Comparison of ENCODE assay signal across 7 mouse cellular contexts in genomic region chr2:148082283-148082682, GRCm38 (mm10). TPM values are rescaled to one million over a fixed set of nuclear protein-coding genes. Genes with fewer than 3 reads are reported as not detected.
DNase-seq lines count a peak whose midpoint lies in the region; ATAC-seq lines count a peak whose summit lies in the region.

No protein-coding gene starts in this region.

- H3K4me3 ChIP-seq in forebrain, embryonic 15.5 days, result no peak overlapping the region

- WGBS in forebrain, embryonic 15.5 days, result 21% methylated on average over 8 of the region's 8 CpGs

- peaks cover 4% of the 10 kb centered on the region; the same call in 1 of the 2 replicates for H3K4me1 ChIP-seq in forebrain, embryonic 15.5 days

- no peaks in the 10 kb centered on the region for H3K36me3 ChIP-seq in forebrain, embryonic 15.5 days

- no peak overlapping the region for H3K9ac ChIP-seq in forebrain, embryonic 15.5 days (replicated peaks)

- H3K27ac ChIP-seq in forebrain, embryonic 15.5 days (replicated peaks), result no peak overlapping the region

- no peaks in the 10 kb centered on the region for H3K27me3 ChIP-seq in forebrain, embryonic 15.5 days

- DNase-seq in ovary, adult 18-20 months (ENCODE audit: low spot score), result peak; percentile 2
- no peak for DNase-seq in ovary, postnatal 10 days (ENCODE audit: low spot score)
- DNase-seq in adrenal gland, postnatal 36 days, result peak; percentile 50 to 68
- peak; percentile 37 for DNase-seq in kidney, postnatal 14 days
- DNase-seq in lung, postnatal 10 days, result peak; percentile 54
- DNase-seq in right cerebral cortex, postnatal 4 days, result peak; percentile 53

- peak; percentile 57; the same call in 1 of the 2 replicates for ATAC-seq in forebrain, embryonic 15.5 days (replicated peaks)

- no peaks in the 10 kb centered on the region for H3K9me3 ChIP-seq in forebrain, embryonic 15.5 days

- H3K4me2 ChIP-seq in forebrain, embryonic 15.5 days (replicated peaks), result no peak overlapping the region

RNA-seq across cellular contexts. Expression of gene Foxa2, which starts 35.5 kb away (rescaled TPM):
- not detected for total RNA-seq in adrenal gland, postnatal 36 days (2021)
- not detected in 2 replicates for polyA plus RNA-seq in forebrain, embryonic 15.5 days (2015; fragmentation: Nextera tagmentation; extraction: Ambion mirVana)
